Mouse (Mus musculus): ENCODE results near the gene Ust.

Ust gene

DNA sequence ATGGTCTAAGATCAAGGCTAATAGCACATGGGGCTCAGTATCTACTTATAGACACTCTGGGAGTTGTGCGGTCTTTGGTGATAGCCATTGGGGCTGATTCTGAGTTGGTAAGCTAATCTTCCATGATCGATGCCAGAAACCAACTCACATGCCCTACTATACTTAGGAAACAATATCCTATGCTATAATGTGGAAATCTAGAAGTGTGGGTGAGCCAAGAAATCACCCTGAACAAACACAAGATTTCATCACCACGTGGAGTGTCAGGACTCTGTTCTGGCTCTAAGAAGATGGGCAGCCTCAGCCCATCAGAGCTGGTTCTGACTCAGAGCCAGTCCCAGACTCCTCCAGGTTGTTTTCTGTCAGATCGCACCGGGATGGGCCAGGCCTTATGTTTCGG is 286.1 kb downstream of the Ust start:
- DNase-seq (ENCODE audit: low read depth in 1 of 2, low spot score in 2 of 2), result no peak

DNA sequence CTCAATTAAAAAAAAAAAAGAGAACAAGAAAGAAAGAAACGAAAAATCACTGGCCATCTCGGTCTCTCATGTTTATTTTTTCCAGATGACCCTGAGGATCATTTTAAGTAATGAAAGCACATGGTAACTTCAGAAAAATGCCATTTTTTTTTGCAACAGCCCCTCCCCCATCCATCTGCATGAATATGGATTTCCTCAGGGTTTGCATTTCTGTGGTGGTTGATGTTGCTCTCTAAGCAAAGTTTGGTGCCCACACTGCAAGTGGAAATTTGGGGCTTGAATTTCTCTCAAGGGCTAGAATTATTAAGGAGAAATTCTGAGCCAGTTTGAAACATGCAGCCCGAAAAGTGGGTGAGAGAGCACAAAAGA is 290.3 kb downstream of the Ust start:
- no peak for DNase-seq (ENCODE audit: low read depth in 1 of 2, low spot score in 2 of 2)

DNA sequence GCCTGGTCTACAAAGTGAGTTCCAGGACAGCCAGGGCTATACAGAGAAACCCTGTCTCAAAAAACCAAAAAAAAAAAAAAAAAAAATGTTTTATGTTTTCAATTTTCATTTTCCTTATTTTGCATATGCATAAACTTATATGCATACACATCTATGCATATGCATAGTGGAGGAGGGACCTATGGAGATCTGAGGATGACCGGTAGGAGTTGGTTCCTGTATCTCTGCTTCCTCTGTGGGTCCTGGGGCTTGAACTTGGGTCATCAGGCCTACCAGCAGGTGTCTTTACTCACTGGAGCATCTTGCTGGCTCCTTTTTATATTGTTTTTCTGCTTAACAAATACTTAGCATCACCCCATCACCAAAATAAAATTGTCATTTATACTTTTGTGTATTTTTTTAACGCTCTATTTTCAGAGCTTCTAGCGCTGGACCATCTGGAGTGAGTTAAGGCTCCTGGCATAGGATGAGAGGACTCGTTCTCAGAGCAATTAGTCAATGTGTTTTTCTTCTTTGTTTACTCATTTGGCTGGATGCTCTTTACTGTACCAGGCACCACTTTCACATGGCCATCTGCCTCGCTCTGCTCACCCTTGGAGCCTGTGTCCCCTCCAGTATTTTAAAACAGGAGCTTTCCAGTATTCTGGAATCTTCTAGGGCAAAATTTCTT is 290.8 kb downstream of the Ust start:
- DNase-seq (ENCODE audit: low read depth in 1 of 2, low spot score in 2 of 2), result no peak

DNA sequence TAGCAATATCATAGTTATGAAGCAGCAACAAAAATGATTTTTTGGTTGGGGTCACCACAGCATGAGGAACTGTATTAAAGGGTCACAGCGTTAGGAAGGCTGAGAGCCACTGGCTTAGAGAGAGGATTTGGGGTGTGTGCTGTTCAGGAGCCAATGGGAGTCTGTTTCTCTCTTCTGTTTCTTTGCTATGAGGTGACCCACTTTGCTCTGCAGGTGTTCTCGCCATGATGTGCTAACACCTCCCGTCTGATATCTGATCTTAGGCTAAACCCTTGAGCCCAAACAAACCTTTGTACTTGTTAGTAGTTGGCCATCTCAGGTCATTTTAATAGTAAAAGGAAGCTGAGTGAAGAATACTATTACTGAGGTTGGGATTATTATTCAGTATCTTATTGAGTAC is 292.0 kb downstream of the Ust start:
- no peak for DNase-seq (ENCODE audit: low read depth in 1 of 2, low spot score in 2 of 2)

DNA sequence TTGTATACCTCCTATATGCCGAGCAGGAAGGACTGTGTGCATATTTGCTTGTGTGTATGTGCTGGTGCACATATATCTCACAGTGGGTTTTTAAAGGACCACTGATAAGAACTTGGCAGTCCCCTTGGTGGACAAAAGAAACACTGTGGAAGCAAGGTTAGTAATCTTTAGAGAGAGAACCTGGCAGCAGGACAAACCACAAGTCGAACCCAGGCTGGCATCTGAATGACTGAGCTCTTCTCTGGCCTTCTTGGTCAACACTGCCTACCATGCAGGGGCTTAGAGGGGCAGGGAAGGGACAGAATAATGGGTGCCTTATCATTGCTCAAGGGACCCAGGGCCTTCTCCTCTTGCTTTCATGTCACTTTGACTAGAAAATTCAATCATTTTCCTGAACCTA is 294.0 kb downstream of the Ust start:
- no peak for DNase-seq (ENCODE audit: low read depth in 1 of 2, low spot score in 2 of 2)

DNA sequence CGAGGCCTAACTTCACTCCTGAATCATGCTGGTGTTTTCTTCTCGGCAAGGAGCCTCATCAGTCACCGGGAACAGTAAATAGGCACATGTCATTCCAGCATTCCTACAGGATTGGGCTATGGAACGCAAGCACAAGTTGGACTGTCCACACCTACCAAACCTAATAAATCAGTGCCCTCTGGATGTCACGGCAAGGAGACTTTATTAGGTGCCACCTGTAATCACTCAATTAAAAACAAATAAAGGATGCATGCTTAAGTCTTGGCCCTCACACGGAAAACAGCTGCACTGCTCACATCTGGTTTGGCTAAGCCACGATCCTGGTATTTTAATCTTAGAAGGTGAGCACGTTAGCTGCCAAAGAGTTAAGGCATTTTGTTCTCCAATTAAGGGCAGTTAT is 294.6 kb downstream of the Ust start:
- no peak for DNase-seq (ENCODE audit: low read depth in 1 of 2, low spot score in 2 of 2)

DNA sequence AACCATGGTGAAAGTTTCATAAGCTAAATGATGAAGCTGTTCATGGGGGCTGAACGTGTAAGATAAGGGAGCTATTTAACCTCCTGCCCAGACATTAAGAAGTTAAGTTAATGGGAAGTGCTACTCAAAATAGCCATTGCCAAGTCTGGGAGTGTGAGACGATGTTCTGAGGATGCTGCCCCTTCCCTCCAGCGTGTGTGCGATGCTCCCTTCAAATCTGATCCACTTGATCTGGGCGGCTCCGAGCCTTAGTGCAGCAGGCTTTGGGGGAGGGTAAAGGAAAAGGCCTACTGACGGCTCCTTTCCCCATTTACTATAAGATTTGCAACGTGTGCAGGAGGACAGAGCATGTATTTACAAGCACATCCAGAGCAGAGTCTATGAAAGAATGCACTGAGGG is 301.7 kb downstream of the Ust start:
- DNase-seq (ENCODE audit: low read depth in 1 of 2, low spot score in 2 of 2), result no peak

DNA sequence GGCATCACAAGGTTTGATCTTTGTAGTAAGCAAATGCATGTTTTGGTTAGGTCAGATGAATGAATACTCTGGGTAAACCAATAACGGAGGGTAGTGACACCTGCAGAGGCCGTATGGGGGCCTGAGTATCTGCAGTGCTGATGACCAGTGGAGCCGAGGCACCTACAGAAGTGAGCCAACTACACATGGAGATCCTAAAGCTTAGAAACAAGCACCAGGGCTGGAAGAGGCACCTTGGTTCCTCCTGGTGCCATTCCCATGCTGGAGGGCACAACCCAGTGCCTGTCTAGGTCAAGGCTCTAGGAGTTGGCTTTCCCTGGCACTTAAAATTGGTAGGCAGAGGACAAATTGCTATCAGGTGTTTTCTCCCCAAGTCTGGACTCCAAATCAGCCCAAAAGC is 303.4 kb downstream of the Ust start:
- no peak for DNase-seq (ENCODE audit: low read depth in 1 of 2, low spot score in 2 of 2)

DNA sequence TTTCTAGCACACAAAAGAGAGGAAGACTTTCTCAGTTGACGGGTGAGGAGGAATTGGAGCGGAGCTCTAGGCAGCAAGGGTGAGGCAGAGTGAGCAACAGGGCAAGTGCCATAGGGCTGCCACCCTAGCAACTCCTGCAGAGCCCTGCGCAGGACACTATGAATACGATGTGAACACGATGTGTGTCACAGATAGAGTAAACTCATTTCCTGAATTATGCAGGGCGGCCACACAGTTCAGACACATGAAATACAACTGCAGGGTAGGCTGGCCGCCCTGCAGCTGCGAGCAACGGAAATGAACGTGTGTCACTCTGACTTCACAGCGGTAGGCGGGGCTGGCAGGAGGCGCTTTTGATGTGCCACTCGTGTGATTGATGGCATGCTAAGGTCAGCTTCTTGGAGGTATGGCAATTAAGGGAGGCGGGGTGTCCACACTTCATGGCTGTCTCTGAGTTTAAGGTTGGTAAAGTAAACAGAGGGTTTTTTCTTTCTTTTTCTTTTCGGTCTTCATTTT is 304.7 kb downstream of the Ust start:
- DNase-seq (ENCODE audit: low read depth in 1 of 2, low spot score in 2 of 2), result peak; percentile 5 to 14

DNA sequence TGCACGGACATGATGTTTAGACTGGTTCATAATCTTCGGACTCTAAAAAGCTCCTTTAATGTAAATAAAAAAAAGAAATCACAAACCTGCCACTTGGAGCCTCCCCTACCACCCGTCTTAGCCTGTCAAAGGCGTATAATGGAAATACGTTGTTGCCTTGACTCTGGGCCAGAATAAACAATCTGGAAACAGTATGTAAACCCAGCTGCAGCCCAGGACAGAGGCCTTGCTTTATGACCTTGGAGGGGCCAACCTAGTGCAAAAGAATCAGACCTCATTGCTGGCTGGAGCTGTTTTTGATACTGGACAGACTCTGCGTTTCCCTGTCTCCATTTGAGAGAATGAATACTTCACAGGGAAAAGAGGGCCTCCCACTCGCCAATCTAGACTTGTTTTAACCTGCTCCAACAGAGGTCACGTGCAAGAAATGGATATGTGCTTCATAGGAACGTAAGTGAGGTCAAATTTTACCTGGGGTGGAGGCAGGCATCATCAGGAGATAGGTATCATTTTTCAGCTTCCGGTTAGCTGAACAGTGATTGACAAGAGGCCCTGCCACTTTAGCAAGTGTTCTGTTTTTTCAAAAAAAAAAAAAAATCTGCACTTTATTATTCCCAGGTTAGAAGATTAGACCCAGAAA is 305.2 kb downstream of the Ust start:
- DNase-seq (ENCODE audit: low read depth in 1 of 2, low spot score in 2 of 2), result no peak

DNA sequence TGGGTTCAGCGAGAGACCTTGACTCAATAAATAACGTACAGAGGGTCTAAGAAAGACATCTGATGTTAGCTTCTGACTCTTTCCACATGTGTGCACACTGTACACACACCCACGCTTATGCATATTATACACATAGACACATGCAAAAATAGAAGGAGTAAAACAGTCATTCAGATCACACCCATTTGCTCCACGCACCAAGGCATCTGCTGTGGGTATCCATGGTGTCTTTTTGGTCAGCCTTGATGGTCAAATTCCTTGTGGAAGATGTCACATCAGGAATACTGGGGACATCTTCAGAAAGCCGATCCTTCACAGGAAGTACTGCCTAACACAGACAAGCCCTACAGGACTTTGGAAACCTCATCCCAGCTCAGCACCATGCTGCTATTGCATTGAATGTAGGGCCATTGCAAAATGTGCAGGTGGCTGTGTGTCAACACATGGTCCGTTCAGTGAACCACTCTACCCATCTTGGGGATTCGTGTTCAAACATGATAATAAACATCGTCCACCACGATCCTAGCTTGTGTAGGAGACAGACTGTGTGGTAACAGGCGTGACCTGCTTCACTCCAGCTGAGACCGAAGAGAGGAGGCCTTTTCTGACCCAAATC is 305.9 kb downstream of the Ust start:
- DNase-seq (ENCODE audit: low read depth in 1 of 2, low spot score in 2 of 2), result no peak

DNA sequence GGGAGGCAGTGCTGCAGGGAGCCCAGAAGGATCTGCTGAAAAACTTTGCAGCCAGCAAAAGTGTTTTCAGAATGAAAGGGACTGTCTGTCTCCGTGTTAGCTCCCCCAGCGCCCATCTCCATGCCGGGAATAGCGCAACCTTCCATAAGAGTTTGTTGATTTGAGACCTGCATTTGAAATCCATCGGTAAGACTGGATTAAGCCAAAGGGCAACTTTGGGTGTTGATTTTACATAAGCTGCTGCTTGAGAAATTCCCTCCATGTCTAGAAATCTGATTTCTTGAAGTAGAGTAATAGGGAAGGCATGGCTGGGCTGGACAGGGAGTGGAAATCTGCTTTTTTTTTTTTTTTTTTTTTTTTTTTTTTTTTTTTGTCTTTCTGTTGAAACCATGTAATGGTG is 306.9 kb downstream of the Ust start:
- no peak for DNase-seq (ENCODE audit: low read depth in 1 of 2, low spot score in 2 of 2)

DNA sequence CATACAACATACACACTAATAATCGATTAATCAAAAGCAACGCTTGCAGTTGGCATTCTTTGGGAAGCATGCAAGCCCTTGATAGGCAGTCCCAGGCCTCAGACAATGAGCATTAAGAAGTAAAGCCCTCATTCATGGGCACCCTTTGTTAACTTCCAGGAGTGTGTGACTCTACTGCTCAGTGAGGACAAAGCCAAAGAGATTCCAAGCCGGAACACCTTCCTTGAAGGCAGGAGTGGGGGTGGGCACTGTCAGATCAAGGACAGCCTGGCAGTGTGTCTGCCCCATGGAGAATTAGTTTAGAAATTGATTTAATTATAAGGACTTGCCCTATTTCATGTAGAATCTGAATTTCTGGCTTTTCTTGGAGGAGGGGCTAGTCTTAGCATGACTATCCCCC is 308.3 kb downstream of the Ust start:
- DNase-seq (ENCODE audit: low read depth in 1 of 2, low spot score in 2 of 2), result no peak

DNA sequence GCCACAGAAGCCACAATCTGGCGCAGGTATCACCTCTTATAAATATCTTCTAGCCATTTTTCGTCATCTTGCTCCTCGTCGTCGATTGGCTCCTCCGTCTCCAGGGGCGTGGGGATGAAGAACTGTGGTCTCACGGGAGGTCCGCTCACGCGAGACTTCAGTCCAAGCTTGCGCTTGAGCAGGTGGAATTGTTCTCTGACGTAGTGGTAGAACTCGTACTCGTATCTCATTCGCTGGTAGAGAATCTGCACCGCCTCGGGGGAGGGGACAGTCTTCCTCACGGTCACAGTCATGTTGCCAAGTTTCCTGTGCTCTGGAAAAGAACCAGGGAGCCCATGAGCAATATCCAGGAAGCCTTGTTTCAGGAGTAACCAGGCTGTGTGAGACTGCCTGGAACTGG is 311.3 kb downstream of the Ust start:
- DNase-seq (ENCODE audit: low read depth in 1 of 2, low spot score in 2 of 2), result no peak

DNA sequence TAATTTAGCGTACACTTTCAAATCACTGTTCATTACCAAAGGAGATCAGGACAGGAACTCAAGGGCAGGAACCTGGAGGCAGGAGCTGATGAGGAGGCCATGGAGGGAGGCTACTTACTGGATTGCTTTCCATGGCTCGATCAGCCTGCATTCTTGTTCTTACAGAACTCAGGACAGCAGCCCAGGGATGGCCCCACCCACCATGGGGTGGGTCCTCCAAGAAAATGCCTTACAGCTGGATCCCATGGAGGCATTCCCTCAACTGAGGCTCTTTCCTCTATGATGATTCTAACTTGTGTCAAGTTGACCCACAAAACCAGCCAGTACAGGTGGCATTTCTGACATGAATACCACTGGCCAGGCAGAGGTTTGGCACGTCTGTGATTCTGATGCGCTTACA is 314.9 kb downstream of the Ust start:
- DNase-seq (ENCODE audit: low read depth in 1 of 2, low spot score in 2 of 2), result no peak

DNA sequence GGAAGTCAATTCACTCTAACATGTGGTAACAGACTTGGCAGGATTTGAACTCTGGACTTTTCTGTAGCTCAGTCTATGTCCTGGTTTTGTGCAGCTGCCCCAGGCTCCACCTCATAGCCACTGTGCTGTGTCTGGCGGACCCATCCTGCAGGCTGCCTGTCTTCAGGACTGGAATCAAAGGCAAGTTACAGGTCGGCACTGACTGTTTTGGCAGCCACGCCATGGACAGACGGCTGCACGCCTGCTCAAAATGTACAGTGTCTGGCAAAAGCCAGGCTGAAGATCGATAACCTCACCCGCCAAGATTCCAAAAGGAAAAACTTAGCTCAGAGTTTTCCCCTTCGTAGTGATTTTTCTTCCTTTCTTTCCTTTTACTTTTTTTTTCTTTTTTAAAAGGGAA is 318.8 kb downstream of the Ust start:
- no peak for DNase-seq (ENCODE audit: low read depth in 1 of 2, low spot score in 2 of 2)

DNA sequence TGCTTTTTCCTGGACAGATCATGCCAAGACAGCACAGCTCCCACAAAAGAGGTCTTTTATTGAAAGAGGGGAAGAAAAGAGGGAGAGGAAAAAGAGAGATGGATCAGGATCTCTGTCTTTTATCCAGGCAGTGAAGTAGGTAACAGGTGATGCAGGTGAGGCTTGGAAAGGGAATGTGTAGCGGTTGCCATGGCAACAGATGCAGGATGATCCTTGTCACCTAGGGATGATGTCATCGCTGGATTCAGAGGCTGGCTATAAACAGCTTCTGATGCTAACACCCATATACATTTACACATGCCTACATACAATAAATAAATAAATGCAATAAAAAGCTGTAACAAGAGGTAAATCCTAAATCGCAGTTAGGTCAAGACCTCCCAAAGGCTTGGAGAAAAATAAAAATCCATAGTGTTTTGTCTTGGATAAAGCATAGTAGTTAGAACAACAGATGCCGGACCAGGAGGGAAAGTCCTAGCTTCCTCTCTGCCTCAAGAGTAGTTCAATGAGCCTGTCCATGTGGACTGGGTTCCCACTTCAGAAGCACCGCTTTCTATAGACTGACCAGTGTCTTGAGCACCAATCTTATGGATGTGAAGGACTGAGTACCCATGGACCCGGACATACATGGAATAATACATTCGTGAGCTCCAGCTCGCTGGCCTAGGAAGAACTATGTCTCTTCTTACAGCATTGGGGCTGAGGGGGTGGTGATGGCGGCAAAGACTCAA is 319.4 kb downstream of the Ust start:
- DNase-seq (ENCODE audit: low read depth in 1 of 2, low spot score in 2 of 2), result no peak

DNA sequence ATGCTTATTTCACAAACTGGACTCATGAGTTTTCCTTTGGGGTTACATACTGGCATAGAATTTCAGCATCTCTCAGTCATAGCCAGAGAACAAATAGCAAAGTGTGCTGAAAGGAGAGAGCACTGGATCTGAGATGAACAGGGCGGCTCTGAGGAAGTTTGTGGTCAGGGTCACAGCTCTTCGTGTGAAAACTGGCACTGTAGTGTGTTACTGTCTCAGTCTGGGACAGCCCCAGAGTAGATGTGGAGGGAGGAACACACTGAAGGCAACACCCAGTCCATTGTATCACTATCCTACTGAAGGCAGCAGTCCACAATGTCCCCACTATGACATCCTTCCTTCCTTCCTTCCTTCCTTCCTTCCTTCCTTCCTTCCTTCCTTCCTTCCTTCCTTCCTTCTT is 321.0 kb downstream of the Ust start:
- DNase-seq (ENCODE audit: low read depth in 1 of 2, low spot score in 2 of 2), result no peak

DNA sequence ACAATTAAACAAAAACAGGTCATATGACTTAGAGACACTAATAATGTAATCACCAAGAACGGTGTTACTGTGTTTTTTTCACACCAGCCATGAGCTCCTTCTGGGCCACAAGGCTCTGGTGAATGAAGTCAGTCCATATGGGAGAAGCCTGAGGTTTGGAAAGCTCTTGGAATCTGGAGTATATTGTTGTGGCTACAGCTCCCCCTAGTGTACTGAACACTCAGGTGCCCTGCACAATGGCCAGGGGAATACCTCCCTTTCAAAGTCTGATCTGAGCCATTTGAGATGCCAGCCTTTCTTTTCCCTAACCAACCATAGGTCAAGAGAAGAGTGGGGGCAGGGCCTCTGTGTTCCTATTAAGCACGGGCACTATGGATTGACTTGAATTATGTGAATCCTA is 322.3 kb downstream of the Ust start:
- DNase-seq (ENCODE audit: low read depth in 1 of 2, low spot score in 2 of 2), result no peak

DNA sequence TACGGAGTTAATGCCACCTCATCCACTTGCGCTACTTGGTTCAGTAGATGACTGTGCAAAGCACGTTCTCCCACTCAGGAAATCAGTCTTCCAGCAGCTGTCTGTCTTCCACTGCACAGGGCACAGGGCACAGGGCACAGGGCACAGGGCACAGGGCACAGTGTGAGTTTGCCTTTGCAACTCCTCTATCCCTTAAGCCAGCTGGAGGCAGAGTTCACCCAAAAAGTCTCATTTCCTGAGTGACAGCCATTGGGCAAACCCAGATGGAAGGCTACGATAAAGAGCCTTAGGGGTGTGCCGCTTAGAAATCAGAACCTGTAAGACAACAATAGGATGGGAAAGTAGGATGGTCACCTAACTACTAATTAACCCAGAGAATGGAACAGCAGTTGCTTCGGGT is 322.9 kb downstream of the Ust start:
- DNase-seq (ENCODE audit: low read depth in 1 of 2, low spot score in 2 of 2), result no peak

DNA sequence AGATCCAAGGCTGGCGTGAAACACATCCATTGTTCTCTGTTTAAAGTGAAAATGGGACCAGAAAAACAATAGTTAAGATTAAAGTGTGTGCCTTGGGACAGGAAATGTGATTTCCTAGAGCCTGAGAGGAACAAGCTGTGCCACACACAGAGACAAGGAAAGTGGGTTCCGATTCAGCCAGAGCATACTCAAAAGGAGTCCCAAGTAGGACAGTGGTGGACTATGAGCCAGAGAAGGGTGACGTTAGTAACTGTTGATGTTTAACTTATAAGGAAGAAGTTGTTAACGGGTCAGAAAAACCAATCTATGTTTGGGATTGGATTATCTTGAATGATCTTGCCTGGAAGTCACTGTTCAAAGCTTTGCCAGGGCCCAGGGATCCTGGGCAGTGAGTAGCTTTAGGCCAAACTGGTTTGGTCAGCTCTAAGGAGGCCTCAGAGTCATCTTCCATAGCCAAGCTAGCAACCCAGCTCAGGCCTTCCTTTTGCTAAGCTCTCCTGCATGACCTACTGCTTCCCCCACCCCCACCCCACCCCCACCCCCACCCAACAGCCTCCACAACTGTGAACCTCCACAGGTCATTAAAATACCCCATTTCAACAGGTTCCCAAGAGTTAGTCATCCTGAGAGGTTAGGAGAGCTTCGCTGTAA is 329.2 kb downstream of the Ust start:
- no peak for DNase-seq (ENCODE audit: low read depth in 1 of 2, low spot score in 2 of 2)

DNA sequence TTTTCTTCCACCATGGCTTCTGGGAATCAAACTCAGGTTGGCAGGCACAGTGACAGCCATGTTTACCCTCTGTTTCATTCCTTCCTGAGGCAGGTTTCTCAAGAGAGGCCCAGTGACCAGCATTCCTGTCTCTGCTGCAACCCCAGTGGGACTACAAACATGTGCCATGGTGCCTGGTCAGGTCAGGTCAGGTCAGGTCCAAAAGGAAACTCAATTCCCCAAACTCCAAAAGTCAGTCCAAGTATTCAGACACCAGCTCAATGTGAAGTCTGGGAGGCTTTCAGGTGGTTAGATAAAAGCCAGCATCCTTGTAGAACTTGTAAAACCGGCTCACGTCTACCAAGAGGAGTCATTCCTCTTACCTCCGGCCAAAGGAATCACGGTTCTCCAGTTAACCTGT is 333.0 kb downstream of the Ust start:
- DNase-seq (ENCODE audit: low read depth in 1 of 2, low spot score in 2 of 2), result no peak
